Mouse (Mus musculus): Measurements from ENCODE around the gene Sgcd. TPM values are rescaled to one million over a fixed set of nuclear protein-coding genes. Genes with fewer than 3 reads are reported as not detected.

The Sgcd gene
- total and polyA plus RNA-seq, 2 experiments from 2014 or later: 5.8 to 24.4 TPM

- Histone ChIP-seq H3K36me3 (replicated peaks; ENCODE audit: control insufficient read depth, insufficient read depth, low read length) (no peaks in the 10 kb centered on the region), H3K27me3 (ENCODE audit: control insufficient read depth, insufficient read depth, low read length) (no peaks in the 10 kb centered on the region), H3K4me3 (ENCODE audit: low read depth, low read length) (no peak overlapping the region), H3K27ac (ENCODE audit: low read depth) (no peak overlapping the region), H3K9me3 (replicated peaks; ENCODE audit: control insufficient read depth, low read length) (no peaks in the 10 kb centered on the region), H3K9ac (replicated peaks; ENCODE audit: low read depth, low read length) (no peak overlapping the region), H3K4me2 (ENCODE audit: low read depth, low read length) (no peak overlapping the region), H3K4me1 (ENCODE audit: control insufficient read depth, insufficient read depth) (no peaks in the 10 kb centered on the region)
- WGBS: 56% methylated on average over 1 of the region's 1 CpGs
- DNase-seq (ENCODE audit: low spot score) (no peak), ATAC-seq (ENCODE audit: insufficient read depth, low read depth) (no peak)
- TF ChIP-seq EP300 (IDR thresholded peaks at IDR 0.05; ENCODE audit: low read depth): no peak
- no peak for TF ChIP-seq CTCF (IDR thresholded peaks at IDR 0.05; ENCODE audit: low read depth)
Measured at GRCm38 (mm10) chr11:47156730-47157693, 831.8 kb downstream of the Sgcd start.

- ATAC-seq (ENCODE audit: insufficient read depth, low read depth): no peak
- WGBS: 82% methylated on average over 5 of the region's 5 CpGs
Measured at GRCm38 (mm10) chr11:47154837-47155430, 833.8 kb downstream of the Sgcd start.

GRCm38 (mm10) chr11:47149607-47150006 lies 839.2 kb downstream of the Sgcd start:
- Histone ChIP-seq H3K36me3 (replicated peaks; ENCODE audit: control insufficient read depth, insufficient read depth, low read length) (no peaks in the 10 kb centered on the region), H3K9me3 (replicated peaks; ENCODE audit: control insufficient read depth, low read length) (no peaks in the 10 kb centered on the region), H3K4me3 (ENCODE audit: low read depth, low read length) (no peak overlapping the region), H3K9ac (replicated peaks; ENCODE audit: low read depth, low read length) (no peak overlapping the region), H3K27ac (ENCODE audit: low read depth) (no peak overlapping the region), H3K4me1 (ENCODE audit: control insufficient read depth, insufficient read depth) (no peaks in the 10 kb centered on the region), H3K27me3 (ENCODE audit: control insufficient read depth, insufficient read depth, low read length) (no peaks in the 10 kb centered on the region), H3K4me2 (ENCODE audit: low read depth, low read length) (no peak overlapping the region)
- no peak for ATAC-seq (ENCODE audit: insufficient read depth, low read depth)
- TF ChIP-seq CTCF (IDR thresholded peaks at IDR 0.05; ENCODE audit: low read depth): no peak
- TF ChIP-seq EP300 (IDR thresholded peaks at IDR 0.05; ENCODE audit: low read depth): no peak
- 55% methylated on average over 9 of the region's 9 CpGs for WGBS
- no peak for DNase-seq (ENCODE audit: low spot score)

More at GRCm38 (mm10) chr11:47154837-47155430, 833.8 kb downstream of the Sgcd start:
- no peak for DNase-seq (ENCODE audit: low spot score)
- Histone ChIP-seq H3K4me1 (ENCODE audit: control insufficient read depth, insufficient read depth) (no peaks in the 10 kb centered on the region), H3K27ac (ENCODE audit: low read depth) (no peak overlapping the region), H3K9ac (replicated peaks; ENCODE audit: low read depth, low read length) (no peak overlapping the region), H3K4me2 (ENCODE audit: low read depth, low read length) (no peak overlapping the region), H3K4me3 (ENCODE audit: low read depth, low read length) (no peak overlapping the region), H3K27me3 (ENCODE audit: control insufficient read depth, insufficient read depth, low read length) (no peaks in the 10 kb centered on the region), H3K36me3 (replicated peaks; ENCODE audit: control insufficient read depth, insufficient read depth, low read length) (no peaks in the 10 kb centered on the region), H3K9me3 (replicated peaks; ENCODE audit: control insufficient read depth, low read length) (no peaks in the 10 kb centered on the region)
- no peak for TF ChIP-seq CTCF (IDR thresholded peaks at IDR 0.05; ENCODE audit: low read depth)
- TF ChIP-seq EP300 (IDR thresholded peaks at IDR 0.05; ENCODE audit: low read depth): no peak

GRCm38 (mm10) chr11:47139867-47140266 lies 848.9 kb downstream of the Sgcd start:
- Histone ChIP-seq H3K9me3 (replicated peaks; ENCODE audit: control insufficient read depth, low read length) (no peaks in the 10 kb centered on the region), H3K4me3 (ENCODE audit: low read depth, low read length) (no peak overlapping the region), H3K9ac (replicated peaks; ENCODE audit: low read depth, low read length) (no peak overlapping the region), H3K4me2 (ENCODE audit: low read depth, low read length) (no peak overlapping the region), H3K27me3 (ENCODE audit: control insufficient read depth, insufficient read depth, low read length) (no peaks in the 10 kb centered on the region), H3K36me3 (replicated peaks; ENCODE audit: control insufficient read depth, insufficient read depth, low read length) (no peaks in the 10 kb centered on the region), H3K27ac (ENCODE audit: low read depth) (no peak overlapping the region), H3K4me1 (ENCODE audit: control insufficient read depth, insufficient read depth) (no peaks in the 10 kb centered on the region)
- no peak for ATAC-seq (ENCODE audit: insufficient read depth, low read depth)
- no peak for TF ChIP-seq CTCF (IDR thresholded peaks at IDR 0.05; ENCODE audit: low read depth)
- TF ChIP-seq EP300 (IDR thresholded peaks at IDR 0.05; ENCODE audit: low read depth): no peak
- 86% methylated on average over 2 of the region's 2 CpGs for WGBS
- no peak for DNase-seq (ENCODE audit: low spot score)

GRCm38 (mm10) chr11:47139271-47139670 lies 849.5 kb downstream of the Sgcd start:
- TF ChIP-seq EP300 (IDR thresholded peaks at IDR 0.05; ENCODE audit: low read depth) (no peak), CTCF (IDR thresholded peaks at IDR 0.05; ENCODE audit: low read depth) (no peak)
- Histone ChIP-seq H3K27me3 (ENCODE audit: control insufficient read depth, insufficient read depth, low read length) (no peaks in the 10 kb centered on the region), H3K9me3 (replicated peaks; ENCODE audit: control insufficient read depth, low read length) (no peaks in the 10 kb centered on the region), H3K27ac (ENCODE audit: low read depth) (no peak overlapping the region), H3K4me3 (ENCODE audit: low read depth, low read length) (no peak overlapping the region), H3K9ac (replicated peaks; ENCODE audit: low read depth, low read length) (no peak overlapping the region), H3K4me1 (ENCODE audit: control insufficient read depth, insufficient read depth) (no peaks in the 10 kb centered on the region), H3K4me2 (ENCODE audit: low read depth, low read length) (no peak overlapping the region), H3K36me3 (replicated peaks; ENCODE audit: control insufficient read depth, insufficient read depth, low read length) (no peaks in the 10 kb centered on the region)
- ATAC-seq (ENCODE audit: insufficient read depth, low read depth): no peak
- 41% methylated on average over 1 of the region's 1 CpGs for WGBS
- no peak for DNase-seq (ENCODE audit: low spot score)

All from heart, postnatal 0 days (tissue).